Mouse (Mus musculus) c-Kit-positive CD71-positive TER-119-positive erythroid progenitor cells, embryonic 14.5 days (primary cell): ENCODE data around the gene Hid1.
A peak's percentile ranks its signal among the peaks of the same experiment; 100 is the strongest.

Experiments
- DNase-seq: peaks from one replicate; pipeline ENCODE4 v3.0.0-alpha.2; 2013; ENCODE audit warnings: low spot score

The Hid1 gene

DNA sequence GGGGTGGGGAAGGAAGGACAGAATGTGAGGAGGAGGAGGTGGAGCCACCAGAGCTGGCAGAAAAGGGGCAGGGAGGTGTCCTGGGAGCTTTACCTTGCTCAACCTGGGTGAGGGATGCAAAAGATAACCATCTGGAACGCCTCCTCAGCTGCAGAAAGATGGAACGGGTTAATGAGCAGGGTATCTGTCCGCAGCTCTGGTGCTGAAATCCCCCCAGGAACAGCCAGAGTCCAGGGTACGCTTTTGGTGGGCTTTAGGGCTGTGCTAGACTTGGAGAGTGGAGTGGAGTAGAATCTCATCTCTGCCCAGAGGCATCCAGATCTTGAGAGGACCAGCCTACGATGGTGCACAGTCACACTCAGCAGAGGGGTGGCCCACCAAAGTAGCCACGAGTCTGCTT, 31.4 kb downstream of the Hid1 start:
- no peak for DNase-seq

DNA sequence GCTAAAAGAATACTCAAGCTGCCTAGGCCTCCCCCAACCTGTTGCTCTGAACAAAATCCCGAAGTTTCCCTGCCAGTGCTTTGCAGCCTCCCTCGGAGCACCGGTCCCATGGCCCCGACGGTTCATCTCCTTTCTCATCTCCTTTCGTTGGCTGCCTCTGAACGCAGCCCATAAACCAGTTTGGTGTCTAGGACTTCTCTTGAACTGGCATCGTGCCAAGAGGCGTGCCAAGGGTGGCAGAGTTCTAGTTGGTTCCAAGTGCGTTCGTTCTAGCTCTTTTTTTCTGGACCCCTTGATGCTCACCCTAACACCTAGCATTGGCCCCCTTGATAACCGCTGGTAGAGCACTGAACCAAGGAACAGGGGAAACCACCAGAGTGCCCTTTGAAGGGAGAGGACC, 32.3 kb downstream of the Hid1 start:
- no peak for DNase-seq

DNA sequence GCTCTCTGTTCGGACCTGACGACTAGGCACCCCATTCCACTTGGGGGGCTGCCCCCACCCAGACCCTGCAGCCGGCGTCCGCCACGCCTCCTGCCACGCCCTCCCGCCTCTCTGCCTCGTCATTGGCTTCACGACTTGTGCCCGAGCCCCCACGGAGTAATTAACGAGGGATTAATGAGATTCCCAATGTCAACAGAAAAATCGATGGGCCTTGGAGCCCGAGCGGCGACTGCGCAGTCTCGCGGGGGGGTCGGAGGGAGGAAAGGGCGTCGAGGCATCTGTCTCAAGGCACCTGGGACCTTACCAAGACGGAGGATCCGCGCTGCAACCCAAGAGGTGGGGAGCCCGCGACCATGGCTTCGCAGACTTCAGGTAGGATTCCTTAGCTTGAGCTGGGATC, 33.0 kb downstream of the Hid1 start, which contains the start of gene Otop3:
Gene Otop3, plus strand, starts transcription at position 201 of the 400 bp plus-strand sequence.
- no peak for DNase-seq

DNA sequence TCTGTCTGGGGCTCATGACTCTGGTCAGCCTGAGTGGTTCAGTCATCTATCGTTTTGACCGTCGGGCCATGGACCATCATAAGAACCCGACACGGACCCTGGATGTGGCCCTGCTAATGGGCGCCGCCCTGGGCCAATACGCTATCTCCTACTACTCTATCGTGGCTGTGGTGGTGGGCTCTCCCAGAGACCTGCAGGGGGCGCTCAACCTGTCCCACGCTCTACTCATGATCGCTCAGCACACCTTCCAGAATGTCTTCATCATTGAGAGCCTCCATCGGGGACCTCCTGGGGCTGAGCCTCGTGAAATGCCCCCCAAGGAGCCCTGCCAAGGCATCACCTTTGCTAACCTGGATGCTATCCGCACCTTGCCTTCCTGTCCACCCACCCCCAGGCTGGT, 38.2 kb downstream of the Hid1 start:
- DNase-seq = no peak

DNA sequence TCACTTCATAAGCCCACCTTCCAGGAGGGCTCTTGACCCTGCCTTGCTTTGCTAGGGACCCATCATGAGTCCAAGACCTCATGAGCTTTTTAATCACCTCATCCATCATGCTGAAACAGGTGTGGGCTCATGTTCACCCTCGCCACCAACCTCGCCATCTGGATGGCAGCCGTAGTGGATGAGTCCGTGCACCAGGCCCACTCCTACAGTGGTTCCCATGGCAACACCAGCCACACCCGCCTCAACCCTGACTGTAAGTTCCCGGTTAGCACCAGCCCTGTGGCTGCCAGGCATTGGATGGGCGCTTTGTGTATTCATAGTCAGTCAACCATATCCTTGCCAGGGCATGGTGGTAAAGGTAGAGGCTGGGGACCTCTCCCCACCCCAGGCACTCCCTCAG, 40.8 kb downstream of the Hid1 start:
- DNase-seq = no peak

DNA sequence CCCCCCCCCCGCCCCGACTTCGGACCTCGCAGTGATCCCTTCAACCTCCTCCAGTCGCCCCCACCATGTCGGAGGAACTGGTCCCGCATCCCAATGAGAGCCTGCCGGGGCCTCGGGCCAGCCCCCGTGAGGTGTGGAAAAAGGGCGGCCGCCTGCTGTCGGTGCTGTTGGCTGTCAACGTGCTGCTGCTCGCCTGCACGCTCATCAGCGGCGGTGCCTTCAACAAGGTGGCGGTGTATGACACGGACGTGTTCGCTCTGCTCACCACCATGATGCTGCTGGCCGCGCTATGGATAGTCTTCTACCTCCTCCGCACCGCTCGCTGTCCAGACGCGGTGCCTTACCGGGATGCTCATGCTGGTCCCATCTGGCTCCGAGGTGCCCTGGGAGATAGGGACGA, 44.2 kb downstream of the Hid1 start:
- no peak for DNase-seq

DNA sequence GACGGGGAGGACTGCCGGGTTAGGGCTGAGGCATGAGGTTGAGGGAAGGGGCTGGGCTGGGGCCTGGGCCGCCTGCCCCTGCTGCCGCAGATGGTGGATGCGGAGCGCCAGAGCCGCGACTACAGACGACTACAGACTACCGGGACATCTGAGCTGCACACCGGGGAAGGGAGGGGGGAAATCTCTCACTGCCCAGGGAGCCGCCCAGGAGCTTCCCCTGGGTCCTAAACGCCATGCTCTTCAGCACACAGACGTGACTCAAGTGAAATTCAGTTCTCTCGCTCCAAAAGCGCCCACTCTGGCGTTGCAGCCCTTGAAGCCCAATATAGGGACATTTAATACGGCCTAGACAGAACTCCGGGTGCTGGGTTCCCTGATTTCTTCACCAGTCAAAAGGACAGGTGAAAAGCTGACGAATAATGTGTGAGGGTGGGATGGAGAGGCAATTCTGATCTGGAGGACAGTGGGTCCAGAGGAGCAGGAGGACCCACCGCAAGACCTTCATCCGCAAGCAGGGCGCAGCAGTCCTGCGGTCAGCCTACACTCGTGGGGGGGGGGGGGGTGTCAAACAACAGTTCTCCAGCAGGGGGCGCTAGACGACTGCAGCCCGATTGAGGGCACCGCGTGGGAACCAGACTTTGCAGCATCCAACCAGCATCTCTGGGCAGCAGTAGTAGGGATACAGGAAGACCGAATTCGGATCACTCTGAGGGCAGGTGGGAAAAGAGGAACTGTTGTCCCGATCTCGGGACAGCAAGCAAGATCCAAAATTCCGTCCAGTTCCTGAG, 45.5 kb downstream of the Hid1 start, which contains the start of gene Ush1g:
Gene Ush1g, minus strand, starts transcription at position 136 of the 788 bp plus-strand sequence.
- DNase-seq = peak; percentile 38

DNA sequence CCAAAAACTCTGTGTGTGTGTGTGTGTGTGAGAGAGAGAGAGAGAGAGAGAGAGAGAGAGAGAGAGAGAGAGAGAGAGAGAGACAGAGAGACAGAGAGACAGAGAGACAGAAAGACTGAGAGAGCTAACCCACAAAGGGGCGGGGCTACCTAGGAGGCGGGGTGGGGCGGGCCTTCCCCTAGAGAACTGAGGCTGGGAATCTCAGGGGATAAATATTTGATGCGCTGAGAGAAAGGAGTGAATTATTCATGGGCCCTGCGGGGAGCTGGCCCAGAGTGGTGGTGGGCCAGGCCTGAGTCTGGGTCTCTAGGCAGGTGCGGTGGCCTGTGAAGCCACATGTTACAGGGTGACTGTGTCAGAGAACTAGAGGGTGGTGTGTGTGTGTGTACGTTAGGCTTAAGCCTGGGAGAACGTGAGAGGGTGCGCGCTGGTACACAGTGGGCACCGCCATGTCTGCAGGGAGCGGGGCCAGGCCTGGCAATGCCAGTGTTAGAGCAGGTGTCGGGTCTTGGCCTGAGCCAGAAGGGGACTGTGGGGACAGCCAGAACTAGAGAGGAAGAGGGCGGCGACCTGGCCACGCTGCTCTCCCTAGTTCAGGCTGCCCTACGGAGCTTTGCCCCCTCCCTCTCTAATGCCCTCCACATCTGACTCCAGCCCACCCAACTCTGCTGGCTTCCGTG, 47.7 kb downstream of the Hid1 start:
- DNase-seq = no peak

DNA sequence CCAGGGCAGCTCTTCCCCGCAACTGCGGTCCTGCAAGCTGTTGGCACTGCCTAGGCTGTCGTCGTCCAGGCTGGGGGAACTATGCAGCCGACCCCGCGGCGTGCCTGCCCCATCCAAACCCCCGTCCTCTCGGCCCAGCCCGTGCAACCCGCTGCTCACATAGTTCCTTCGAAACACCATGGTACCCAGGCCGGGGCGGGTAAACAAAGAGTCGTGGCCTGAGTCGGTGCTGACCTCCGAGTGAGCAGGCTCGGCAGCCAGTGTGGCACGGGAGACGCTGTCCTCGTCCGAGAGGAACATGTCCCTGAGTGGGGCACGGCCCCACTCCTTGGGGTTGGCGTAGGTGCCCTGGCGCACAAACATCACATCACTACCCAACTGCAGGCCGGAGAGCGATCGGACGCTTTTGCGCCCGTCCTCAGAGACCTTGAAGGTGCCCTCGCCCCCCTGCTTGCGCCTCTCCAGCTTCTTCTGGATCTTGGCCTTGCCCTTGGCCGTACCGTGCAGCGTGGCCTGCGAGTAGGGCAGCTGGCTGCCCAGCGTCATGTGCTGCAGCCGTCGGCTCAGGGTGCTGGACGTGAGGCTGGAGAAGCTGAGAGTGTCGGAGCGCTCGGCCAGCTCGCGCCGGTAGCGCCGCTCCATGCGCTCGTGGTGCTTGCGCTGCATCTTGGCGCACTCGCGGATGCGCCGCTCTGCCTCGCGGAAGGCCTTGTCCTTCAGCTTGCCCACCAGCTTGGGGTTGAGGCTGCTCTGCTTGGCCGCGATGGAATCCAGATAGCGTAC, 49.1 kb downstream of the Hid1 start:
- DNase-seq = no peak

DNA sequence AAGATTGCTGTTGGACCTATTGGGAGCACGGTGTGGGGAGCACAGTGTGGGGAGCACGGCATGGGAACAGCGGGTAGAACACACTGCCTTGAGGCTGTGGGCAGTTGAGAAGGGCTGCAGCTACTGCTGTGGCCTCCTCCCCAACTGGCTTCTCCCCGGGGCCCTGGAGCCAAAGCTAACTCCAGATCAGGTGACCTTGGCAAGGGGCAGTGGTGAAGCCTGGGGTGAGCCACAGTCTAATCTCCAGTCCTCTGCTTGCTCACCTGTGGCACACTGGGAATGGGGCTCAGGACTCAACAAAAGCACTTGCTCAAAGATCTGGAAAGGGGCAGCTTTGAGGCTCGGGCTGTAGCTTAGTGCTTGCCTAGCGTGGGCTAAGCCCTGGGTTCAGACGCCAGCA, 50.4 kb downstream of the Hid1 start:
- DNase-seq = no peak

DNA sequence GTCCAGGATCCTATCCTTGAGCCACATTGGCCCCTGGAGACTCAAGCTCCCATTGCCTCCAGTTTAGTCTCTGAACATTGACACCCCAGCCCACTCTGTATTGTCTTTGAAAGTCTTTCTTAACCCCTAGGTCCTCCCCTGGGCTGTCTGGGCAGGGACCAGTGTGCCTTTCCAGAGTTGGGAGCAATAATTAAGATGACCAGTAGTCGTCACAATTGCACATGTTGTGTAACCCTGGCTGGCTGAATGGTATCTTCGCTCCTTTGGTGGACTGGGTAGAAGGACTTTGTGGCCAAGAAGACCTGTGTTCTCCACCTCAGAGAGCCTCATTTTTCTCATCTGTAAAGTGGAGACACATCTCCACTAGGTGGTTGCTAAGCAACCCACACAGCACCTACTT, 53.3 kb downstream of the Hid1 start:
- no peak for DNase-seq

DNA sequence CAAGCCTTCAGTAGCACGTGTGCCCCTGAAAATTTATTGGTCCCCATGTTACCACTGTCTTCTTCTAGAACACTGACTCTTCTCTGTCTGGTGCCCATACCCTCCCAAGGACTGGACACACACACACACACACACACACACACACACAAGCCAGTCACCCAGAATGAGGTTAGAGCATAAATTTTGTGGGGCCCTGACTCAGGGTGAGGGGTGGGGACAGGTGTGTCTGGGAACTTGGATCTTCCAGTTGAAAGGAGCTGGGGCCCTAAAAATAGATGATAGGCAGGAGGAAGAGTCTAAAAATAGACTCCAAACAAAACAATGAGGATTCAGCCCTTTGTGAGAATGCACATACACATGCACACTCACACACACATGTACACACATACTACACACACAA, 58.8 kb downstream of the Hid1 start:
- DNase-seq = no peak

DNA sequence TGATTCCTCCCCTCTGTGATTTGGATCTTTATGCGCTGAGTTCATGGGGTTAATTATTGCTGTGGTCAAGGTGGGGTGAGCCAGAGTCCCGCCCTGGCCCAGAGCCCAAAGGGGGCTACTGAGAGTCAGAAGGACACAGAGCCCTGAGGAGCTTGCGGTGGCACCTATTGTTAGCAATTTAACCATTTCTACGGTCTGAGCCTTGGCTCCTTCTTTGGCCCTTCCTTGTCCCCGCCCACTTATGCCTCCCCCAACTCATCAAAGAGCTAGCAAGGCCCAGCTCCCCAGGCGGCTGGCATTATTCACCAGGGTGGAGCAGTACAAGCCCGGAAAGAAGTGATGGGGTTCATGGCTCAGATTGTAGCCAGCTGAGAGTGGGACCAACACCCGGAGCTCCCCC, 60.7 kb downstream of the Hid1 start, which contains the start of gene Otop2:
Gene Otop2, plus strand, starts transcription at position 301 of the 400 bp plus-strand sequence.
- no peak for DNase-seq

DNA sequence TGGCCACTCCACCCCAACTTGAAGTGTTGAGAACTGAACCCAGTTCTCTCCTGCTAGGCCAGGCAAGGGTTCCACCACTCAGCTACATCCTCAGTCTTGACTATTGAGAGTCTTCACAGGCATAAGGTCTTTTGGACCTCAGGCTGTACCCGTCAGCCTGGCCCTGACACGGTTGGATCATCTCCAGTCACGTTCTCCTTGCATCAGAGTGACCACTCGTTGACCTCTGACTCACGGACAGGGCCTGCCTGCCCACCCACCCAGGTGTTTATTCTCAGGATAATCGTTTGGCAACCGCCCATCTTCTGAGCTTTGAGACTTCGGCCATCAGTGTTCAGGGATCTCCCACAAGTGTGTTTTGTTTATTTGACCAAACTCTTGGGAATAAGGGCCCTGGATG, 64.4 kb downstream of the Hid1 start:
- no peak for DNase-seq

DNA sequence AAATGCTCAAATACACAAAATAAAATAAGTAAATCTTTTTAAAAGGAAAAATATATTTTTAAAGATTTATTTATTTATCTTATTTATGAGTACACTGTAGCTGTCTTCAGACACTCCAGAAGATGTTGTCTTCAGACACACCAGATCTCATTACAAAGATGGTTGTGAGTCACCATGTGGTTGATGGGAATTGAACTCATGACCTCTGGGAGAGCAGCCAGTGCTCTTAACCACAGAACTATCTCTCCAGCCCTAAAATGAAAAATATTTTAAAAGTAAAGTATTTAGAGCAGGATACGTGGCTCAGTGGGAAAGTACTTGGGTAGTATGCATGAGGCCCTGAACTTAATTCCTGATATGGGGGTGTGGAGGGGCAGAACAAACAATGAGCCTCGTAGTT, 66.2 kb downstream of the Hid1 start:
- no peak for DNase-seq

DNA sequence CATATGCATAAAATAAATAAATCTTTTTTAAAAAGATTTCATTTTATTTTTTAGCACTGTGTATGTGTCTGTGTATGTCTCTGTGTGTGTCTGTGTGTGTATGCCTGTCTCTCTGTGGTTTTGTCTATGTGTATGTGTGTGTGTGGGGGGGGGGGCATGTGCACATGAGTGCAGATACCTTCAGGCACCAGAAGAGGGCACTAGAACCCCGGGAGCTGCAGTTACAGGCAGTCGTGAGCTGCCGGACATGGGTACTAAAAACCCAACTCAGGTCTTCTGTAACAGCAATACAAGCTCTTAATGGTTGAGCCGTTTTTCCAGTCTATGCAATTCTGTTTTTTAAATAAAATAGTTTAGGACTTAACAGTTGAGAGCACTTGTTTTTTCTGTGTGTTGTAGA, 66.8 kb downstream of the Hid1 start:
- DNase-seq = no peak

DNA sequence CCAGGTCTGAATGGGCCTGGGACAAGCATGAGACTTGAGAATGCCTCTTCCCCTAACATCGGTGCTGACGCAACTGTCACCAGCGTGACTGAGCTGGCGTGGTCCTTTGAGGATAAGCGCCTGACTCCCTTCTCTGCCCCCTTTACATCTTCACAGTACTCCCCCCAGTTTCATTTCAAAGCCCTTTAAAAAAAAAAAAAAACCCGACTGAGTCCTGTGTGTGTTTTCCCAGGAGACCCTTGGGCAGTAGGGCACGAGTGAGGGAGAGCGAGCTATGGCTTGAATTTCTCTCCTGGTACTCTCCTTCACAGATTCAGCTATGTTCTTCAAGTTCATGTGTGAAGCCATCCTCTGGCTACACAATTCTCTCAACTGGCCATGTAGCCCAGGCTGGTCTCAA, 69.4 kb downstream of the Hid1 start:
- DNase-seq = no peak
